Mouse (Mus musculus) ZHBTc4 (cell line): ENCODE results near the gene Vmn1r125.
"Not testable (repeated sequence)": the region's sequence is repeated elsewhere in the genome, so short reads cannot be mapped to it uniquely, and the experiment has no call there.

ENCODE experiments used
- DNase-seq: peaks from one replicate; pipeline ENCODE4 v3.0.0-alpha.2; 2011; ENCODE audit warnings: low read depth, low spot score

Vmn1r125 gene

GRCm38 (mm10) chr7:21271879-21272278, at the start of gene Vmn1r125:
Vmn1r125 (plus strand) TSS chr7:21272179.
- DNase-seq, result not testable (repeated sequence)

- not testable (repeated sequence) for DNase-seq
Measured at GRCm38 (mm10) chr7:21260517-21260916, 11.5 kb upstream of the Vmn1r125 start, which contains the start of gene Vmn1r124. Vmn1r124 (minus strand) TSS chr7:21260617.

GRCm38 (mm10) chr7:21301367-21301766, 29.4 kb downstream of the Vmn1r125 start, which contains the start of gene Vmn1r126:
Vmn1r126 (minus strand) TSS chr7:21301467.
- DNase-seq, result not testable (repeated sequence)

DNA sequence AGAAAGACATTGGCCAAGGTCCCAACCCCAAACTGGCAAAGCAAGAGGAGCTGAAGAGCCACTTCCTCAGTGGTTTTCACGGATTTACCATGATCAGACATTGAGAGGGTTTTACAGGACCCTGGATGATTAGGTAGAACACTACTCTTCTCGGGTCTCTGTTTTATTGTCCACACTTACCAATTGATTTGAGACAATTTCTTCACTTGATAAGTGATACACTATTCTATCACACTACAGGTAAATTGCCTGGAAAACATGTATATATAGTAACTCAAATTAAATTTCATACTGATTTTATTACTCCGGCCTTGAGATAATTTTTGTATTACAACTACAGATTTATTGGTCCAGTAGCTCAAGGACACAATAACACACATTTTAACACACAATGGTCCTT, 47.8 kb downstream of the Vmn1r125 start, which contains the start of gene Vmn1r127:
Vmn1r127 (minus strand) TSS at position 101 of the 400 bp plus-strand sequence.
- DNase-seq, result not testable (repeated sequence)
